Mouse (Mus musculus): ENCODE data around the gene Tm9sf1.

GRCm38 (mm10) chr14:55586149-55586548 lies 57.5 kb downstream of the Tm9sf1 start:
- no peak for TF ChIP-seq POLR2A (IDR thresholded peaks at IDR 0.05; ENCODE audit: borderline replicate concordance, extremely low read depth, low read depth, low read length)
- no peak for TF ChIP-seq CTCF (IDR thresholded peaks at IDR 0.05; ENCODE audit: insufficient read depth, low read length)

Data from lung, adult 2 months (tissue).